In the genomic region with DNA sequence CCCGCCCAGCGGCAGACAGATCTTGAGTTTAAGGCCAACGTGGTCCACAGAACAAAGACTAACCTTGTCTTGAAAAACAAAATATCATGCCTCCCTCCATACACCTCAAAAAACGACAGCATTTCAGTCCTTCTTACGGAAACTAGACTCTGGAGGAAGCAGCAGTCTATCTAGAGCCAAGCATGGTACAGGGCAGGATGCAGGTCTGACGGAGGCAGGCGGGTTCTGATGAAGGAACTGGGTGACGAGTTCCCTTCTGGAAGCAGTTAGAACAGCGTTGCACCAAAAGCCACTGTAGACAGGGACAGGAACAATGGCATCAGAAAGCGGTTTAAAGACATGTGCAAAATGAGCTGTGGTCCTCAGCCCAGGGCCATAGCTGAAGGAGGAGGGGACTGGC, we compare ENCODE assay signal across 28 mouse cellular contexts. TPM values are rescaled to one million over a fixed set of nuclear protein-coding genes. Genes with fewer than 3 reads are reported as not detected.
DNase-seq lines count a peak whose midpoint lies in the region; ATAC-seq and TF ChIP-seq lines count a peak whose summit lies in the region.
"Had no signal": no experiment of that assay in that cellular context is flagged by ENCODE, and none has a peak within 500 bp of the region (broad histone marks: within the 10 kb centered on the region; RNA-seq: fewer than 3 reads in every experiment).

No protein-coding gene starts in this region.

- no peak for ATAC-seq in heart, embryonic 11.5 days (replicated peaks; ENCODE audit: insufficient number of reproducible peaks, low FRiP score, low TSS enrichment)
- peak; percentile 8; the same call in 1 of the 2 replicates for ATAC-seq in megakaryocyte progenitor cell, adult 5-6 weeks (replicated peaks; ENCODE audit: poor library complexity)
- ATAC-seq: inflammation-experienced regulatory T-cells, adult 6 months; liver, embryonic 12.5 days had no signal

- no peak overlapping the region for H3K27ac ChIP-seq in heart, embryonic 11.5 days (ENCODE audit: low read depth, low read length)
- H3K27ac ChIP-seq in CH12.LX (ENCODE audit: insufficient read depth, low read depth), result peak overlapping the region; percentile 51
- H3K27ac ChIP-seq: embryonic facial prominence, embryonic 12.5 days; forebrain, embryonic 12.5 days; hindbrain, embryonic 12.5 days; kidney, postnatal 0 days; layer of hippocampus, adult 2 months; limb, embryonic 13.5 days; liver, embryonic 12.5 days; neural tube, embryonic 13.5 days had no signal

- no peak for TF ChIP-seq POLR2A in CH12.LX (IDR thresholded peaks at IDR 0.05; ENCODE audit: low read depth, low read length)

- no peak for TF ChIP-seq EP300 in CH12.LX (IDR thresholded peaks at IDR 0.05; ENCODE audit: low read length)

- no peaks in the 10 kb centered on the region for H3K36me3 ChIP-seq in heart, embryonic 11.5 days (ENCODE audit: control insufficient read depth, insufficient read depth, low read length)
- H3K36me3 ChIP-seq in CH12.LX (replicated peaks in 1 of 2; ENCODE audit: control insufficient read depth in 1 of 2, insufficient read depth in 1 of 2, low read length in 1 of 2), result peaks cover 10 to 31% of the 10 kb centered on the region in 2 experiments
- H3K36me3 ChIP-seq: embryonic facial prominence, embryonic 12.5 days; forebrain, embryonic 12.5 days; hindbrain, embryonic 12.5 days; neural tube, embryonic 13.5 days had no signal

- TF ChIP-seq CTCF in CH12.LX (conservative IDR thresholded peaks at IDR 0.05 in 1 of 2, IDR thresholded peaks at IDR 0.05 in 1 of 2; ENCODE audit: low read depth in 2 of 2, low read length in 2 of 2), result no peak

- no peak for DNase-seq in heart, postnatal 10 days
- DNase-seq in CH12.LX (ENCODE audit: extremely low read depth) (no peak), ZHBTc4 (ENCODE audit: low read depth, low spot score) (peak; percentile 36)
- DNase-seq in kidney, postnatal 36 days, result no peak
- no peak for DNase-seq in ovary, postnatal 10 days (ENCODE audit: low spot score)
- DNase-seq in cerebellum, adult 8-10 months, result no peak
- DNase-seq: adrenal gland, adult 8-10 months; cerebellum, adult 11-12 months; cerebellum, postnatal 14 days; gastrocnemius, postnatal 36 days; kidney, adult 2 months; lung, adult 18-20 months; lung, postnatal 10 days; midbrain, embryonic 14.5 days; right cerebral cortex, adult 18-20 months; right cerebral cortex, postnatal 4 days; thymus, postnatal 4 days had no signal

- peaks cover 94% of the 10 kb centered on the region for H3K79me2 ChIP-seq in CH12.LX (replicated peaks; ENCODE audit: control insufficient read depth, extremely low read depth, insufficient read depth, poor library complexity, severe bottlenecking)

- no peak overlapping the region for H3K4me3 ChIP-seq in heart, embryonic 11.5 days (ENCODE audit: low read depth, low read length)
- peak overlapping the region in 1 of 3 experiments; percentile 13 for H3K4me3 ChIP-seq in CH12.LX (replicated peaks in 1 of 3; ENCODE audit: low read depth in 2 of 3, low read length in 2 of 3, poor library complexity in 1 of 3)
- H3K4me3 ChIP-seq: embryonic facial prominence, embryonic 12.5 days; forebrain, embryonic 12.5 days; hindbrain, embryonic 12.5 days; layer of hippocampus, adult 2 months; limb, embryonic 13.5 days; liver, embryonic 12.5 days; neural tube, embryonic 13.5 days had no signal

- no peaks in the 10 kb centered on the region for H3K9me3 ChIP-seq in heart, embryonic 11.5 days (replicated peaks; ENCODE audit: control insufficient read depth, low read length)
- no peaks in the 10 kb centered on the region for H3K9me3 ChIP-seq in CH12.LX (replicated peaks; ENCODE audit: low read length)
- H3K9me3 ChIP-seq: embryonic facial prominence, embryonic 12.5 days; forebrain, embryonic 12.5 days; hindbrain, embryonic 12.5 days; limb, embryonic 13.5 days; liver, embryonic 12.5 days; neural tube, embryonic 13.5 days had no signal

- no peak overlapping the region for H3K4me2 ChIP-seq in heart, embryonic 11.5 days
- H3K4me2 ChIP-seq in CH12.LX (ENCODE audit: insufficient read depth, low read depth, poor library complexity, severe bottlenecking), result no peak overlapping the region
- H3K4me2 ChIP-seq: embryonic facial prominence, embryonic 12.5 days; forebrain, embryonic 12.5 days; hindbrain, embryonic 12.5 days; limb, embryonic 13.5 days; liver, embryonic 12.5 days; neural tube, embryonic 13.5 days had no signal

- TF ChIP-seq RAD21 in CH12.LX (IDR thresholded peaks at IDR 0.05; ENCODE audit: low read depth, low read length), result no peak

- 0 out of 2 replicates have a peak overlapping the region, but pooled peaks have one; percentile 12 for H3K9ac ChIP-seq in heart, embryonic 11.5 days (ENCODE audit: low read depth, low read length)
- no peak overlapping the region for H3K9ac ChIP-seq in CH12.LX (ENCODE audit: insufficient read depth, low read depth)
- H3K9ac ChIP-seq: embryonic facial prominence, embryonic 12.5 days; forebrain, embryonic 12.5 days; hindbrain, embryonic 12.5 days; limb, embryonic 13.5 days; liver, embryonic 12.5 days; neural tube, embryonic 13.5 days had no signal

- intact Hi-C loops in heart, postnatal 10 days (cut with DNase I), result no loop called here

- H3K27me3 ChIP-seq in heart, embryonic 11.5 days (ENCODE audit: control insufficient read depth, insufficient read depth, low read length), result no peaks in the 10 kb centered on the region
- no peaks in the 10 kb centered on the region for H3K27me3 ChIP-seq in CH12.LX (replicated peaks)
- H3K27me3 ChIP-seq: embryonic facial prominence, embryonic 12.5 days; forebrain, embryonic 12.5 days; hindbrain, embryonic 12.5 days; limb, embryonic 13.5 days; liver, embryonic 12.5 days; neural tube, embryonic 13.5 days had no signal

- H3K4me1 ChIP-seq in heart, embryonic 11.5 days (ENCODE audit: control insufficient read depth, insufficient read depth, low read length), result peaks cover 29% of the 10 kb centered on the region
- H3K4me1 ChIP-seq in CH12.LX (ENCODE audit: control insufficient read depth in 1 of 2, insufficient read depth in 2 of 2), result peaks cover 19 to 58% of the 10 kb centered on the region in 2 experiments

- dilution Hi-C loops in CH12.LX (cut with MboI; ENCODE audit: extremely low pct_ligation_motif_present, extremely low pct_unique_long_range_greater_than_20kb, low sequenced_read_pairs), result no loop called here

- 82% methylated on average over 10 of the region's 10 CpGs for WGBS in heart, embryonic 11.5 days (ENCODE audit: insufficient replicate concordance)

- in situ Hi-C loops in CH12.LX (cut with MboI; ENCODE audit: low pct_ligation_motif_present, low pct_unique_long_range_greater_than_20kb, low sequenced_read_pairs), result no loop called here

TF ChIP-seq in CH12.LX, 34 proteins besides CTCF, POLR2A, EP300 and RAD21:
- TF ChIP-seq SMC3 (IDR thresholded peaks at IDR 0.05; ENCODE audit: low read depth, low read length) (no peak), ZNF384 (IDR thresholded peaks at IDR 0.05; ENCODE audit: low read depth, low read length) (no peak), MYC (IDR thresholded peaks at IDR 0.05; ENCODE audit: low read depth, low read length) (no peak), BHLHE40 (IDR thresholded peaks at IDR 0.05; ENCODE audit: low read depth, low read length) (no peak), SIN3A (IDR thresholded peaks at IDR 0.05; ENCODE audit: low read length) (no peak), TBP (conservative IDR thresholded peaks at IDR 0.05; ENCODE audit: low read depth, low read length) (no peak)

RNA-seq across cellular contexts. Expression of gene Uck2, which starts 5.1 kb away (rescaled TPM):
- 66.6 and 71.2 TPM in 2 replicates for polyA plus RNA-seq in heart, embryonic 11.5 days (2014; fragmentation: Nextera tagmentation; extraction: Ambion mirVana)
- total RNA-seq in heart, postnatal 10 days (2021), result 10 to 100 TPM; 55.1 to 56.9 TPM
- 235 and 254 TPM in 2 replicates for total RNA-seq in CH12.LX (2012; rRNA removed)
- total RNA-seq in CH12.LX (2014; rRNA removed), result 312 and 363 TPM in 2 replicates
- polyA plus RNA-seq in CH12.LX (2012; ENCODE audit: insufficient read length, low read depth), result 323 and 392 TPM in 2 replicates
- 228 and 234 TPM in 2 replicates for total RNA-seq in megakaryocyte progenitor cell, adult 5-6 weeks (2015)
- 234 and 288 TPM in 2 replicates for total RNA-seq in megakaryocyte progenitor cell, adult 5-6 weeks (2017)

RNA-seq across cellular contexts. Expression of gene Tmco1, which starts 28.1 kb away (rescaled TPM):
- polyA plus RNA-seq in heart, embryonic 11.5 days (2014; fragmentation: Nextera tagmentation; extraction: Ambion mirVana), result 96.1 and 98.9 TPM in 2 replicates
- 10 to 100 TPM; 84.6 to 94.3 TPM for total RNA-seq in heart, postnatal 10 days (2021)
- 80.6 and 87.0 TPM in 2 replicates for total RNA-seq in CH12.LX (2012; rRNA removed)
- 153 and 168 TPM in 2 replicates for total RNA-seq in CH12.LX (2014; rRNA removed)
- 92.8 and 127 TPM in 2 replicates for polyA plus RNA-seq in CH12.LX (2012; ENCODE audit: insufficient read length, low read depth)
- total RNA-seq in megakaryocyte progenitor cell, adult 5-6 weeks (2015), result 168 and 183 TPM in 2 replicates
- total RNA-seq in megakaryocyte progenitor cell, adult 5-6 weeks (2017), result 176 and 178 TPM in 2 replicates
